Mouse (Mus musculus): ENCODE results near the gene Rd3l. TPM values are rescaled to one million over a fixed set of nuclear protein-coding genes. Genes with fewer than 3 reads are reported as not detected.

Rd3l gene
- polyA plus RNA-seq, 1 experiment from 2014 or later: not detected

GRCm38 (mm10) chr12:111936706-111937550 lies 44.2 kb downstream of the Rd3l start:
- H3K27me3 ChIP-seq (replicated peaks): 0 out of 2 replicates have a peak, but pooled peaks cover 2% of the 10 kb centered on the region
- H3K9me3 ChIP-seq (replicated peaks): no peaks in the 10 kb centered on the region
- peaks cover under 1% of the 10 kb centered on the region; the same call in 1 of the 2 replicates for H3K36me3 ChIP-seq
- H3K4me1 ChIP-seq: peaks cover 62% of the 10 kb centered on the region
- WGBS (ENCODE audit: insufficient replicate concordance): 48% methylated on average over 24 of the region's 24 CpGs
- H3K4me2 ChIP-seq: peak overlapping the region; percentile 21
- H3K9ac ChIP-seq: no peak overlapping the region
- no peak overlapping the region for H3K27ac ChIP-seq
- H3K4me3 ChIP-seq: no peak overlapping the region
- ATAC-seq: no peak

GRCm38 (mm10) chr12:111933971-111934370 lies 47.1 kb downstream of the Rd3l start:
- Histone ChIP-seq H3K9ac (no peak overlapping the region), H3K4me2 (peak overlapping the region; percentile 32; the same call in 1 of the 2 replicates), H3K36me3 (no peaks in the 10 kb centered on the region), H3K4me3 (no peak overlapping the region), H3K4me1 (peaks cover 54% of the 10 kb centered on the region), H3K27me3 (replicated peaks) (0 out of 2 replicates have a peak, but pooled peaks cover 6% of the 10 kb centered on the region), H3K27ac (0 out of 2 replicates have a peak overlapping the region, but pooled peaks have one; percentile 21), H3K9me3 (replicated peaks) (no peaks in the 10 kb centered on the region)
- no peak for ATAC-seq
- WGBS (ENCODE audit: insufficient replicate concordance): 69% methylated on average over 2 of the region's 2 CpGs

- Histone ChIP-seq H3K4me2 (peak overlapping the region; percentile 32), H3K27ac (no peak overlapping the region; the same call in 1 of the 2 replicates), H3K4me3 (no peak overlapping the region), H3K9me3 (replicated peaks) (no peaks in the 10 kb centered on the region), H3K9ac (no peak overlapping the region), H3K27me3 (replicated peaks) (0 out of 2 replicates have a peak, but pooled peaks cover 6% of the 10 kb centered on the region), H3K4me1 (peaks cover 46% of the 10 kb centered on the region), H3K36me3 (no peaks in the 10 kb centered on the region)
- 35% methylated on average over 11 of the region's 11 CpGs for WGBS (ENCODE audit: insufficient replicate concordance)
- peak; percentile 73 for ATAC-seq
Observed at GRCm38 (mm10) chr12:111933032-111933704, 47.9 kb downstream of the Rd3l start.

- ATAC-seq: no peak
- WGBS (ENCODE audit: insufficient replicate concordance): 65% methylated on average over 3 of the region's 3 CpGs
- Histone ChIP-seq H3K27me3 (replicated peaks) (0 out of 2 replicates have a peak, but pooled peaks cover 6% of the 10 kb centered on the region), H3K27ac (no peak overlapping the region), H3K4me1 (peaks cover 39% of the 10 kb centered on the region), H3K9ac (no peak overlapping the region), H3K9me3 (replicated peaks) (no peaks in the 10 kb centered on the region), H3K36me3 (no peaks in the 10 kb centered on the region), H3K4me3 (no peak overlapping the region), H3K4me2 (no peak overlapping the region)
Observed at GRCm38 (mm10) chr12:111932513-111932912, 48.6 kb downstream of the Rd3l start.

- 0 out of 2 replicates have a peak, but pooled peaks cover 6% of the 10 kb centered on the region for H3K27me3 ChIP-seq (replicated peaks)
- no peak overlapping the region for H3K27ac ChIP-seq
- H3K9me3 ChIP-seq (replicated peaks): no peaks in the 10 kb centered on the region
- peaks cover 29% of the 10 kb centered on the region for H3K4me1 ChIP-seq
- WGBS (ENCODE audit: insufficient replicate concordance): 70% methylated on average over 9 of the region's 9 CpGs
- no peaks in the 10 kb centered on the region for H3K36me3 ChIP-seq
- no peak overlapping the region for H3K9ac ChIP-seq
- ATAC-seq: no peak
- no peak overlapping the region for H3K4me2 ChIP-seq
- H3K4me3 ChIP-seq: no peak overlapping the region
Observed at GRCm38 (mm10) chr12:111931411-111932025, 49.6 kb downstream of the Rd3l start.

Other genes with a start within 250 kb of the Rd3l start
- gene Klc1, start 222.5 kb downstream of the Rd3l start, polyA plus RNA-seq (2016; fragmentation: Nextera tagmentation; extraction: Ambion mirVana): 35.6 TPM in 2 replicates
- 7.7 and 8.2 TPM in 2 replicates for gene Xrcc3, start 167.4 kb downstream of the Rd3l start, polyA plus RNA-seq (2016; fragmentation: Nextera tagmentation; extraction: Ambion mirVana)
- 60.6 and 61.9 TPM in 2 replicates for gene Zfyve21, start 167.1 kb downstream of the Rd3l start, polyA plus RNA-seq (2016; fragmentation: Nextera tagmentation; extraction: Ambion mirVana)
- gene Ppp1r13b, start 73.2 kb downstream of the Rd3l start, polyA plus RNA-seq (2016; fragmentation: Nextera tagmentation; extraction: Ambion mirVana): 7.3 and 8.1 TPM in 2 replicates
- 593 and 604 TPM in 2 replicates for gene Atp5mpl, start 14.3 kb downstream of the Rd3l start, polyA plus RNA-seq (2016; fragmentation: Nextera tagmentation; extraction: Ambion mirVana)
- gene Tdrd9, start 9.8 kb downstream of the Rd3l start, polyA plus RNA-seq (2016; fragmentation: Nextera tagmentation; extraction: Ambion mirVana): 0.04 and 0.10 TPM in 2 replicates
- gene Aspg, start 125.4 kb upstream of the Rd3l start, polyA plus RNA-seq (2016; fragmentation: Nextera tagmentation; extraction: Ambion mirVana): 0.46 and 0.50 TPM in 2 replicates
- 0.44 and 0.51 TPM in 2 replicates for gene Kif26a, start 164.9 kb upstream of the Rd3l start, polyA plus RNA-seq (2016; fragmentation: Nextera tagmentation; extraction: Ambion mirVana)

Data from liver, embryonic 12.5 days (tissue).